Mouse (Mus musculus): ENCODE measurements around the gene Tas2r104.

Tas2r104 gene

DNA sequence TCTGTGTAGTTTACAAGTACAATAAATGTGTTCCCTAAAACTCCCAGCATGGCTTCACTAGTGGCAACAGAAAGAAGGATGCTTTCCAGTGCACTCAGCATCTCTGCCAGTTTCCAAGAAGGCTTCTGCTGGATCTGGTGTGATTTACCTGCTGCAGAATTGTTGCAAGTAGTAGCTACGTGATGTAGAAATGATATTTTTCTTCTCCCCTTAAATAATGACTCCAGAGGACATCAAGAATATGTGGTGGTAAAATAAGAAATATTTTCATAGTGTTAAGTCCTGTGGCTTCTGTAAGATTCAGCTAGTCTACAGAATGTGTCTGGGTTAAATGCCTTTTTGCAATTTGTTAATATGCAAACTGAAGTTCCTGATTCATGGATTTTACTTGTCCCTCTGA lies at the start of gene Tas2r104:
Gene Tas2r104 (minus strand): TSS at position 101 of the 400 bp plus-strand sequence.
- no peak for DNase-seq

DNA sequence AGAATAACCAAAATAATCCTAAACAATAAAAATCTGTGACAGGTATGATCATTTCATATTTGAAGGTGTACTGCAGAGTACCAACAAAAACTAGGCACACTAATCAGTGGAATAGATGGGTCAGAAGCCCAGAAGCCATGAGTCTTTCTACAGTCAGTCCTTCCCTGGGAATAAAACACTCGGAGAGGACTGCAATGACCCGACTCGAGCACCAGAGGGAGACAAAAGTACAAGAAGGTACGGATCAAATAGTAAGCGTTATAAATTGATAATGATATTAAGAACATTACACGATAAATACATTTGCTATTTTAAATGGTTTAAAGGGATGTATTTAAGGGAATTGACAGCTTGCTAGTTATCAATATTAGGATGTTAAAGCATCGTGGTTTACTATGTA lies 27.3 kb upstream of the Tas2r104 start:
- no peak for DNase-seq

DNA sequence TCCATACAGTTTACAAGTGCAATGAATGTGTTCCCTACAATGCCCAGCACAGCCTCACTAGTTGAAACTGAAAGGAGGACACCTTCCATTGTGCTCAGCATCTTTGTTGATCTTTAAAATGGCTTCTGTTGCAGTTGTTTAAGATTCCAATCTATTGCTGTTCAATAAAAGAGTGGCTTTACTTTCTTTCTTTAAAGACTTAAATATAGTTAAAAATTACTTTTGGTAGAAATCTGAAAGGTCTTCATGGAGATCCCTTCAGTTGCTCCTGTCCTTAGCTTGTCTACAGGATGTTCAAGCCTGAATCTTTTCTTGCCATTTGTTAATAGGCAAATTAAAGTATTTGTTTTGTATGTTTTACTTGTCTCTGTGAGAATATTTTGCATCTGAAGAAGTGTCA lies 4.4 kb upstream of the Tas2r104 start, which contains the start of gene Tas2r114:
Gene Tas2r114 (minus strand): TSS at position 101 of the 400 bp plus-strand sequence.
- DNase-seq: no peak

DNA sequence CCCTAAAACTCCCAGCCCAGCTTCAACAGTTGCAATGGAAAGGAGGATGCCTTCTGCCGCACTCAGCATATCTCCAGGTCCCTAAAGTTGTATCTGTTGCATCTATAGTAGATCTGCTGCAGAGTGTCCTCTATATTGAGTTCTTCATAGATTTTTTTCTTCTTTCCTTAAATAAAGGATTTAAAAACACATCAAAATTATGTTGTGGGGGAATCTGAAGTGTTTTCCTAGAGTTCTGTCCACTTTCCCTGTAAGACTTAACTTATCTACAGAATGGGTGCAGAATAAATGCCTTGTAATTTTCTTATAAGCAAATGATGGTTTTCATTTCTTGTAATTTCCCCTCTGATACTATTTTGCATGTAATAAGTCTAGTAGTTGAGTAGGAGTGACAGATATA lies 1.9 kb upstream of the Tas2r104 start, which contains the start of gene Tas2r105:
Gene Tas2r105 (minus strand): TSS at position 101 of the 400 bp plus-strand sequence.
- no peak for DNase-seq

DNA sequence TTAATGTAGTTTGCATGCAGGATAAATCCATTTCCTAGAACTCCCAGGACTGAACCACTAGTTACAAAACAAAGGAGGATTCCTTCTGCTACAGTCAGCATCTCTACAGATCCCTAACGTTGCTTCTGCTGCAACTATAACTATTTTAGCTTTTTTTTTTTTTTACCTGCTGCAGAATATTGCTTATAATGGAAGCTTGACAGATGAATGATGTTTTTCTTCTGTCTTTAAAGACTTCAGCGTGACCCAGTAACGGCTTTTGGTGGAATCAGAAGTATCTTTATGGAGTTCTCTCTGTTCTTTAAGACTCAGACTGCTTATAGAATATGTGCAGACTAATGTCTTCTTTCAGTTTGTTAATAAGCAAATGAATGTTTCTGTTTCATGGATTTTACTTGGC lies 6.8 kb downstream of the Tas2r104 start, which contains the start of gene Tas2r106:
Gene Tas2r106 (minus strand): TSS at position 101 of the 400 bp plus-strand sequence.
- no peak for DNase-seq

DNA sequence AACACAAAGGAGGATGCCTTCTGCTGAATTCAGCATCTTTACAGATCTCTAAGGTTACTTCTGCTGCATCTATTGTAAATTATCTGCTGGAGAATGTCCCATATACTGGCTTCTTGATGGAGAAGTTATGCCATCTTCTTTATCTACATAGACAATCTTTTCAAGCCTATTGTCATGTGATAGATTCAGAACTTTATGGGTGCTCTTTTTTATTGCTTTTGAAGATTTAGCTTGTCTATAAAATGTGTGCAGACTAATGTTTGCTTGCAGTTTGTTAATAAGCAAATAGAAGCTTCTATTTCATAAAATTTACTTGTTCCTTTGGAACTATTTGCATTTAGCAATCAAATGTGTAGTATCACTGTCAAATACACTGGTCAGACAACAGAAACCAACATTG lies 25.5 kb downstream of the Tas2r104 start, which contains the start of gene Tas2r107:
Gene Tas2r107 (minus strand): TSS at position 101 of the 400 bp plus-strand sequence.
- no peak for DNase-seq
